Mouse (Mus musculus) embryo, embryonic 10 days (tissue): ENCODE data around the gene Mettl18.

ENCODE experiments used
- DNase-seq: peaks from one replicate; pipeline ENCODE4 v3.0.0-alpha.2; 2015; ENCODE audit warnings: low spot score

Mettl18 gene

GRCm38 (mm10) chr1:164043549-164043948 lies 48.9 kb downstream of the Mettl18 start:
- DNase-seq, result no peak
